Mouse (Mus musculus) E14TG2a.4 (cell line): ENCODE data around the gene Cyp26a1.

Source experiments
- H3K27me3 ChIP-seq: 2 replicates; pipeline ENCODE4 v1.6.1; 2014; ENCODE audit warnings: low read length, control low read depth; ENCODE audit not compliant: insufficient read depth
- H3K36me3 ChIP-seq: 2 replicates; pipeline ENCODE4 v1.6.1; 2014; ENCODE audit warnings: low read length, control low read depth; ENCODE audit not compliant: insufficient read depth
- H3K4me1 ChIP-seq: replicated peaks from 2 replicates; pipeline ENCODE4 v1.6.1; 2014; ENCODE audit warnings: low read depth, low read length, control low read depth
- H3K4me3 ChIP-seq: replicated peaks from 2 replicates; pipeline ENCODE4 v1.5.1; 2014; ENCODE audit warnings: mild to moderate bottlenecking, low read length
- H3K9me3 ChIP-seq: 2 replicates; pipeline ENCODE4 v1.6.1; 2014; ENCODE audit warnings: low read length, control low read depth
- CTCF ChIP-seq: conservative IDR thresholded peaks from 2 replicates; pipeline ENCODE4 v1.5.1; 2014; ENCODE audit warnings: low read length
- NANOG ChIP-seq: IDR thresholded peaks from 2 replicates; pipeline ENCODE4 v1.6.1; 2014; ENCODE audit warnings: borderline replicate concordance, low read length, mixed read lengths
- POU5F1 ChIP-seq: IDR thresholded peaks from 2 replicates; pipeline ENCODE4 v1.6.1; 2014; ENCODE audit warnings: low read length, borderline replicate concordance

Cyp26a1 gene

GRCm38 (mm10) chr19:37740043-37740442, 42.4 kb downstream of the Cyp26a1 start:
- peaks cover 5% of the 10 kb centered on the region; the same call in 1 of the 2 replicates for H3K4me1 ChIP-seq
- TF ChIP-seq POU5F1 (no peak), NANOG (no peak), CTCF (no peak)
- H3K27me3 ChIP-seq = peaks cover 7% of the 10 kb centered on the region
- H3K9me3 ChIP-seq = no peaks in the 10 kb centered on the region
- no peak overlapping the region for H3K4me3 ChIP-seq
- H3K36me3 ChIP-seq = no peaks in the 10 kb centered on the region
